Mouse (Mus musculus) heart, postnatal 14 days (tissue): ENCODE measurements around the gene B4galt1. TPM values are rescaled to one million over a fixed set of nuclear protein-coding genes. Genes with fewer than 3 reads are reported as not detected.

Experiments used
- DNase-seq, 2 experiments: peaks; one replicate each; pipeline ENCODE4 v3.0.0; 2021 to 2022
- intact Hi-C: fragments of 180-260 bp; cut with DNase I; formaldehyde crosslinking; loops from one replicate; pipeline ENCODE4 v1.15.1; 2025
- microRNA-seq, 2 experiments: library from miRNA; unstranded; fragments of <30 nt; microRNA quantifications; one replicate each; pipeline ENCODE4 v1.2.0; 2021 to 2022
- total RNA-seq, 2 experiments: library from RNA; stranded (reverse); gene quantifications; 2 replicates each; pipeline ENCODE4 v1.2.3; 2021

B4galt1 gene
- total RNA-seq, 2 experiments from 2014 or later: 65.7 to 70.3 TPM

- intact Hi-C loops: no loop called here
These were observed 62.6 kb downstream of the B4galt1 start for GRCm38 (mm10) chr4:40791176-40791575.

GRCm38 (mm10) chr4:40786578-40786977 is 67.2 kb downstream of the B4galt1 start:
- intact Hi-C loops: no loop called here
- DNase-seq: no peak

More at GRCm38 (mm10) chr4:40791176-40791575, 62.6 kb downstream of the B4galt1 start:
- no peak for DNase-seq

DNA sequence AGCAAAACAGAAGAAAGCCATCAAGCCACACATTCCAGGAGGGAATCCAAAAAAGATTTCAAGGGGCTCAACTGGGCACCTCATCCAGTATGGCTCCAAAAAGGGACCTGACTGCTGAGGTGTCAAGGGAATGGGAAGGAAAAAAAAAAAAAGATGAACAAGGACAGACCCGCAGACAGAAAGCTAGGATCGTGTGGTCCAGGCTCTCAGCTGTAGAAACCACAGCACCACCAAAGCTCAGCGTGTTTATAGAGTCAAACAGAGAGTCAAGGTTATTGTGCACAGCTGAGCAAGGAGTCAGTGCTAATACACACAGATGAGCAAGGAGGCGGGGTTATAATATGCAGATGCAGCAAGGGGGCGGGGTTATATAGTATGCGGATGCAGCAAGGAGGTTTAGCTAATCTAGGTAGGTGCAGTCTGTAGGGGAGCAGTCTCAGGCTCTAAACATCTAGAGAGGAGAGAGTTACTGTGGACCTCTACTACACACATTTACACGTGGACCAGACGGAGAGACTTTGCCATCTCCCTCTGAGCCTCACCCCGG is 68.1 kb downstream of the B4galt1 start:
- intact Hi-C loops: no loop called here
- no peak for DNase-seq

DNA sequence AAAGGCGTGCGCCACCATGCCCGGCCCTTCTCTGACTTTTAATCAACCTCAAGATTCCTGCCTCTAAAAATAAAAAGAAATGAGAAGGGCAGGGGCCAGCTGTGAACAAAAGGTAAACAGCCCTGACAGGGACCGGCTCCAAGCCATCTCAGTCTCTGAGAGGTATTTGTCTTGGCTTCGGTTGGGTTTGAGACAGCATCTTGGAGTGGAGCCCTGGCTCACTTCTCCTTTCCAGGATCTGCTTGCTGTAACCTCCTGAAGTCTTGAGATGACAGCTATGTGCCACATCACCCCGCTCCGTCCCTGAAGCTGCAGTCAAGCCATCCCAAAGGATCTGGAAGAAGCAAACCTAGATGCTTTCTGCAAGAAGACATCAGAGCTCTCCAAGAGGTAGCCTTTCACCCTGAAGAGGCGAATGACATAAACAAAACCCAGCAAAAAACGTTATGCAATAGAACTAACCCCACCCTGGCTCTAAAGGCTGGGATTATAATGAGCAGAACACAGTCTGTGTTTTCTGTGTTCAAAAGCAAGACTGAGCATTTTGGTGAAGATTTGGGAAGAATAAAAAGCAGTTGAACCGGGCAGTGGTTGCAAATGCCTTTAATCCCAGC is 69.1 kb downstream of the B4galt1 start:
- intact Hi-C loops: no loop called here
- peak; percentile 68 to 73 for DNase-seq

DNA sequence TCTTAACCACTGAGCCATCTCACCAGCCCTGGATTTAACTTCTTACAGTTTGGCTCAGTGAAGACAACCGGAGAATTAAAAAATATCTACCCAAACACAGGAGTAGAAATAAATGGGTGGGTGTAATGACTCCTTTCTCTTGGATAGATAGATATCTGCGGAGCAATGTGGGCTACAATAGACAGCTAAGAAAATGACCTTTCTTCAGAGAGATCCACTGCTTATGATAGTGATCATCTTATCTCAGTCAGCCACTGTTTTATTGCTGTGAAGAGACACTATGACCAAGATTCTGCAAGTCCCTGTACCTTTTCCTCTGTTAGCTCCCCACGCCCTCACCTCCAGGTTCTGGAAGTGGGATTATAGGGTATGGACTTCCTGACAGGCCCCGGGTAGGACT is 70.8 kb downstream of the B4galt1 start:
- intact Hi-C loops: no loop called here
- DNase-seq: no peak

GRCm38 (mm10) chr4:40781797-40782495 is 71.9 kb downstream of the B4galt1 start:
- DNase-seq: no peak
- intact Hi-C loops: no loop called here

- DNase-seq: peak; percentile 41 to 42
- intact Hi-C loops: no loop called here
These were observed 72.7 kb downstream of the B4galt1 start for GRCm38 (mm10) chr4:40781143-40781542.

DNA sequence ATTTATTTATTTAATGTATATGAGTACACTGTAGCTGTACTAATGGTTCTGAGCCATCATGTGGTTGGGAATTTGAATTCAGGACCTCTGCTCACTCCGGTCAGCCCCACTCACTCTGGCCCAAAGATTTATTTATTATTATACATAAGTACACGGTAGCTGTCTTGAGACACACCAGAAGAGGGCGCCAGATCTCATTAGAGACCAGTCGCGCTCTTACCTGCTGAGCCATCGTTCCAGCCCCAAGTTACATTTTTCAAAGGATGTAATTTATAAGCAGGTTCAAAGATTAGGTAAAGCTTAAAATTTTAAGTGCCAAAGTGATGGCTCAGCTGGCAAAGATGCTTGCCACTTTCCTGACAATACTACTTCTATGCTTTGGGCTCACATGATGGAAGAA is 75.1 kb downstream of the B4galt1 start:
- peak in 1 of 2 experiments; percentile 24 for DNase-seq
- intact Hi-C loops: loop anchor here (5.0 to 10.0 kb wide), 2 partner anchors 39 to 336 kb away; no protein-coding TSS in a partner anchor

DNA sequence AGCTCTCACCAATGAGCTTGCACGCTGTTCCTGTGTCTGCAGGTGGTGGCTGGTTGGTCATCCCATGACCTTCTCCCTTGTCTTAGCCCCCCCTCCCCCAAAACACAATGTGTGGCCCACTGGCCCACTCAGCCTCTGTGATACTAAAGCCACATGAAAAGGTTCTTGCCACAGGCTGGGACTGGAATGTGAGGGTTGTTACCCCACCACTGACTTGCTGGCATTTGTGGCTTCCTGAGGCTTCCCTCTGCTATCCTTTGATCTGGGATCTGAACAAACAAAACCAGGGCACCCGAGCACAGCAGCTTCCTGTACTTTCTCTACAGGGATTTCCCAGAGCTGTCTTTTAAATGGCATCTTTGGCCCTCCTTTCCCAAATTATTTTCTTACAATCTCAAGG is 76.7 kb downstream of the B4galt1 start:
- DNase-seq: no peak
- intact Hi-C loops: loop anchor here (5.0 to 10.0 kb wide), 2 partner anchors 40 to 338 kb away; no protein-coding TSS in a partner anchor

GRCm38 (mm10) chr4:40776416-40776815 is 77.4 kb downstream of the B4galt1 start:
- intact Hi-C loops: loop anchor here (5.0 to 10.0 kb wide), 2 partner anchors 41 to 338 kb away; no protein-coding TSS in a partner anchor
- no peak for DNase-seq

DNA sequence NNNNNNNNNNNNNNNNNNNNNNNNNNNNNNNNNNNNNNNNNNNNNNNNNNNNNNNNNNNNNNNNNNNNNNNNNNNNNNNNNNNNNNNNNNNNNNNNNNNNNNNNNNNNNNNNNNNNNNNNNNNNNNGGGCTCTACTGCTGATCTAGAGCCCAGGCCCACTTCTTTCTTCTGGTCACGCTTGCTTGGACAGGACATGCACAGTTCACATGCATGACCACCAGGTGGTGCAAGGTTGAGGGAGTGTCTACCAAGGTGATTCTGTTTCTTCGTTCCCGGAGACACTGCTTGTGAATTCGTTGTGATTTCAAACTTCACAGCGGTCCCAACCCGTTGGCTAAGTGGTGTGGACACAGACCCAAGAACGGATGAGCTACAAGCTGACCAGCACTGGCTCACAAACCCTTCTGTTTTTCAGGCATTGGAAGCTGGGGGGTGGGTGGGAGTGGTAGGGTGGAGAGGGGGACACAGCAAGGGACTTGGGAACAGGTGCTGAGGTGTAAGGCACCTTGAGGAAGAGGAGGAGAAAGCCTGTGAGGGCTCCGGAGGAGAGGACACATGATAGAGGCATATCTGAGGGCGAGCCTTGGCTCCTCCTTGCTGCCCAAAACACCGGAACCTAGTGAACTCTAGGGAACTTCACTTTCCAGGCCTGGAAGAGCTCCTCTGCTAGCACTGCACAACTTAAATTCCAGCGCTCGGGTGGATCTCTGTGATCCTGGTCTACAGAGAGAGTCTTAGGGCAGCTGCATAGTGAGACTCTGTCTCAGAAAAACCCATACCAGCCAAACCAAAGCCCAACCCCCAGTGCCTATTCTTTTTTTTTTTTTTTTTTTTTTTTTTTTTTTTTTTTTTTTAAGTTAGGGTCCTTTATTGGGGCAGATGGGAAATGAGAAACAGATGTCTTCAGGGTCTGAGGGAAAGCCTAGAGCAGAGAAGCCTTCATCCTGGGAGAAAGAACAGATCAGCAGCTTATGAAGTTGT is 79.2 kb downstream of the B4galt1 start:
- intact Hi-C loops: loop anchor here (1.0 to 10.0 kb wide), 5 partner anchors 43 to 340 kb away; partner anchors contain the start of genes Bag1 and Chmp5
- peak; percentile 82 to 88 for DNase-seq

DNA sequence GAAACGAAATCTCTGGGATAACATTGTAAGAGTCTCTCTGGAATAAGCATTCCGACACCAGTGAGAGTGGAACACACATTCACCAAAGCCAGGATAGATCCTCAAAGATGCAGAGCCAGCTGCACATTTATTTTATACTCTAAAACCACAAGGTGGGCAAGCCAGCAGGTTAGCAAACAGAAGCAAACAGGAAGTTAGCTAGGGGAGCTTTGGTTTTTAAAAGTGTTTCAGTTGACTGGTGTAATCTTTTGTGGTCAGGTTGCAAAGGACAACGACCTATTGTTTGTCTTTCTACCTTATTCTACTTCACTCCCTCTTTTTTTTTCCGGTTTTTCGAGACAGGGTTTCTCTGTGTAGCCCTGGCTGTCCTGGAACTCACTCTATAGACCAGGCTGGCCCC is 93.9 kb downstream of the B4galt1 start:
- no peak for DNase-seq
- intact Hi-C loops: no loop called here

- intact Hi-C loops: no loop called here
- peak; percentile 96 to 99 for DNase-seq
These were observed 95.9 kb downstream of the B4galt1 start, which contains the start of gene Smu1 for GRCm38 (mm10) chr4:40757780-40758420. Smu1 (minus strand) TSS chr4:40757923.

- no peak for DNase-seq
- intact Hi-C loops: no loop called here
These were observed 96.5 kb downstream of the B4galt1 start for GRCm38 (mm10) chr4:40757157-40757779.

Small RNA genes within 50 kb of the gene (microRNA-seq; reads per million reads assigned to microRNA genes)
- gene Gm24112 (0 reads per million in 2 experiments), gene Gm25931 (0 reads per million in 2 experiments), gene Mir5123 (0 reads per million in 2 experiments)

Other genes starting within 250 kb of the B4galt1 start
- gene Aptx, start 150.8 kb downstream of the B4galt1 start, total RNA-seq: 10 to 100 TPM; 14.4 to 15.3 TPM
- gene Dnaja1, start 131.9 kb downstream of the B4galt1 start, total RNA-seq: 100 to 1,000 TPM in 1 of 2 experiments, 10 to 100 TPM in 1; 79.5 to 110 TPM
- gene Smu1, start 96.1 kb downstream of the B4galt1 start, total RNA-seq: 10 to 100 TPM; 28.1 to 31.6 TPM
- gene Spink4, start 66.0 kb upstream of the B4galt1 start, total RNA-seq: under 1 TPM in 1 of 2 experiments, not detected in 1; 0.90 TPM
- gene Bag1, start 94.3 kb upstream of the B4galt1 start, total RNA-seq: 100 to 1,000 TPM; 193 to 198 TPM
- 10 to 100 TPM; 32.9 to 37.3 TPM for gene Chmp5, start 94.4 kb upstream of the B4galt1 start, total RNA-seq
- 10 to 100 TPM; 24.7 to 25.4 TPM for gene Nfx1, start 116.9 kb upstream of the B4galt1 start, total RNA-seq
- 10 to 100 TPM; 38.2 to 43.8 TPM for gene Aqp7, start 194.1 kb upstream of the B4galt1 start, total RNA-seq
- gene Aqp3, start 244.2 kb upstream of the B4galt1 start, total RNA-seq: under 1 TPM; 0.88 to 0.91 TPM